Mouse (Mus musculus): ENCODE results near the gene Usp47.
"Not testable (repeated sequence)": the region's sequence is repeated elsewhere in the genome, so short reads cannot be mapped to it uniquely, and the experiment has no call there.

The Usp47 gene

GRCm38 (mm10) chr7:112040271-112040670, 17.0 kb downstream of the Usp47 start:
- no peak for DNase-seq (ENCODE audit: low read depth)

GRCm38 (mm10) chr7:112042758-112043157, 19.5 kb downstream of the Usp47 start:
- no peak for DNase-seq (ENCODE audit: low read depth)

- no peak for DNase-seq (ENCODE audit: low read depth)
These were observed 21.9 kb downstream of the Usp47 start for GRCm38 (mm10) chr7:112045249-112045648.

GRCm38 (mm10) chr7:112045794-112046388, 22.6 kb downstream of the Usp47 start:
- DNase-seq (ENCODE audit: low read depth), result no peak

GRCm38 (mm10) chr7:112048643-112049042, 25.3 kb downstream of the Usp47 start:
- no peak for DNase-seq (ENCODE audit: low read depth)

GRCm38 (mm10) chr7:112053667-112054066, 30.4 kb downstream of the Usp47 start:
- no peak for DNase-seq (ENCODE audit: low read depth)

GRCm38 (mm10) chr7:112055901-112056625, 32.8 kb downstream of the Usp47 start:
- DNase-seq (ENCODE audit: low read depth), result peak; percentile 55

- DNase-seq (ENCODE audit: low read depth), result no peak
These were observed 51.6 kb downstream of the Usp47 start for GRCm38 (mm10) chr7:112074868-112075267.

GRCm38 (mm10) chr7:112082636-112083035, 59.3 kb downstream of the Usp47 start:
- DNase-seq (ENCODE audit: low read depth), result no peak

GRCm38 (mm10) chr7:112084222-112084621, 60.9 kb downstream of the Usp47 start:
- no peak for DNase-seq (ENCODE audit: low read depth)

GRCm38 (mm10) chr7:112085062-112085461, 61.8 kb downstream of the Usp47 start:
- peak; percentile 62 for DNase-seq (ENCODE audit: low read depth)

GRCm38 (mm10) chr7:112086186-112086585, 62.9 kb downstream of the Usp47 start:
- no peak for DNase-seq (ENCODE audit: low read depth)

GRCm38 (mm10) chr7:112094923-112095322, 71.6 kb downstream of the Usp47 start:
- DNase-seq (ENCODE audit: low read depth), result not testable (repeated sequence)

- DNase-seq (ENCODE audit: low read depth), result no peak
These were observed 77.6 kb downstream of the Usp47 start for GRCm38 (mm10) chr7:112100887-112101286.

GRCm38 (mm10) chr7:112102933-112103332, 79.6 kb downstream of the Usp47 start:
- DNase-seq (ENCODE audit: low read depth), result no peak

GRCm38 (mm10) chr7:112103816-112104215, 80.5 kb downstream of the Usp47 start:
- no peak for DNase-seq (ENCODE audit: low read depth)

- no peak for DNase-seq (ENCODE audit: low read depth)
These were observed 85.5 kb downstream of the Usp47 start for GRCm38 (mm10) chr7:112108757-112109156.

GRCm38 (mm10) chr7:112110638-112111372, 87.5 kb downstream of the Usp47 start:
- no peak for DNase-seq (ENCODE audit: low read depth)

GRCm38 (mm10) chr7:112117501-112117900, 94.2 kb downstream of the Usp47 start:
- no peak for DNase-seq (ENCODE audit: low read depth)

- DNase-seq (ENCODE audit: low read depth), result no peak
These were observed 94.8 kb downstream of the Usp47 start for GRCm38 (mm10) chr7:112118086-112118485.

GRCm38 (mm10) chr7:112119248-112119647, 95.9 kb downstream of the Usp47 start:
- DNase-seq (ENCODE audit: low read depth), result no peak

GRCm38 (mm10) chr7:112120861-112121810, 97.8 kb downstream of the Usp47 start:
- no peak for DNase-seq (ENCODE audit: low read depth)
